Mouse (Mus musculus) hindbrain, embryonic 12.5 days (tissue): ENCODE data around the gene Tcp1. TPM values are rescaled to one million over a fixed set of nuclear protein-coding genes. Genes with fewer than 3 reads are reported as not detected.
"Not testable (repeated sequence)": the region's sequence is repeated elsewhere in the genome, so short reads cannot be mapped to it uniquely, and the experiment has no call there.

ENCODE experiments used
- ATAC-seq: fragments of 200-750 bp; cut with Nextera tagmentation; 2 replicates; pipeline ENCODE4 v1.8.0; 2017; ENCODE audit warnings: moderate TSS enrichment; ENCODE audit not compliant: low FRiP score
- H3K27ac ChIP-seq: fragments of 300-500 bp; sonication (generic); 2 replicates; pipeline ENCODE4 v1.5.1; 2016; ENCODE audit warnings: mild to moderate bottlenecking
- H3K27me3 ChIP-seq: fragments of 300-500 bp; sonication (generic); 2 replicates; pipeline ENCODE4 v1.6.1; 2016; ENCODE audit warnings: mild to moderate bottlenecking
- H3K36me3 ChIP-seq: fragments of 300-500 bp; sonication (generic); 2 replicates; pipeline ENCODE4 v1.6.1; 2016; ENCODE audit warnings: mild to moderate bottlenecking
- H3K4me1 ChIP-seq: fragments of 300-500 bp; sonication (generic); 2 replicates; pipeline ENCODE4 v1.6.1; 2016
- H3K4me2 ChIP-seq: fragments of 300-500 bp; sonication (generic); replicated peaks from 2 replicates; pipeline ENCODE4 v1.6.1; 2016; ENCODE audit warnings: mild to moderate bottlenecking
- H3K4me3 ChIP-seq: fragments of 300-500 bp; sonication (generic); 2 replicates; pipeline ENCODE4 v1.5.1; 2016; ENCODE audit warnings: mild to moderate bottlenecking
- H3K9ac ChIP-seq: fragments of 300-500 bp; sonication (generic); 2 replicates; pipeline ENCODE4 v1.6.1; 2016; ENCODE audit warnings: mild to moderate bottlenecking, moderate library complexity
- H3K9me3 ChIP-seq: fragments of 300-500 bp; sonication (generic); replicated peaks from 2 replicates; pipeline ENCODE4 v1.6.1; 2016; ENCODE audit warnings: mild to moderate bottlenecking
- WGBS: fragments of 180-500 bp; shearing (Covaris S2); methylation state at CpG from one replicate; pipeline ENCODE4 v1.1.7; 2016; 5-methylcytosine and 5-hydroxymethylcytosine counted together
- polyA plus RNA-seq: library from polyadenylated mRNA; unstranded; fragments of >200 nt; fragmentation: Nextera tagmentation; extraction: Ambion mirVana; gene quantifications from 2 replicates; pipeline ENCODE4 v1.2.1, GENCODE M21; 2016

Gene Tcp1
- polyA plus RNA-seq, 1 experiment from 2014 or later: 432 TPM

GRCm38 (mm10) chr17:12897674-12898073 lies 17.8 kb upstream of the Tcp1 start:
- Histone ChIP-seq H3K4me3 (no peak overlapping the region), H3K9ac (no peak overlapping the region), H3K27me3 (no peaks in the 10 kb centered on the region), H3K4me1 (no peaks in the 10 kb centered on the region), H3K36me3 (peaks cover 26% of the 10 kb centered on the region), H3K4me2 (no peak overlapping the region), H3K9me3 (no peaks in the 10 kb centered on the region), H3K27ac (no peak overlapping the region)
- ATAC-seq: no peak
- 87% methylated on average over 5 of the region's 5 CpGs for WGBS

GRCm38 (mm10) chr17:12898607-12899006 lies 16.9 kb upstream of the Tcp1 start:
- not testable (repeated sequence) for H3K27me3 ChIP-seq, H3K4me3 ChIP-seq, H3K9ac ChIP-seq, H3K27ac ChIP-seq, ATAC-seq, H3K4me2 ChIP-seq, H3K9me3 ChIP-seq, H3K4me1 ChIP-seq
- 36% methylated on average over 2 of the region's 2 CpGs for WGBS
- H3K36me3 ChIP-seq: peaks cover 26% of the 10 kb centered on the region

GRCm38 (mm10) chr17:12902291-12902690 lies 13.2 kb upstream of the Tcp1 start:
- ATAC-seq: no peak
- WGBS: 92% methylated on average over 6 of the region's 6 CpGs
- peaks cover 24% of the 10 kb centered on the region for H3K36me3 ChIP-seq

GRCm38 (mm10) chr17:12903372-12904333 lies 11.8 kb upstream of the Tcp1 start:
- WGBS: 41% methylated on average over 11 of the region's 12 CpGs
- peaks cover 24% of the 10 kb centered on the region for H3K36me3 ChIP-seq

More at GRCm38 (mm10) chr17:12902291-12902690, 13.2 kb upstream of the Tcp1 start:
- H3K9me3 ChIP-seq: no peaks in the 10 kb centered on the region
- no peak overlapping the region for H3K4me3 ChIP-seq
- no peak overlapping the region for H3K27ac ChIP-seq
- no peak overlapping the region for H3K9ac ChIP-seq
- no peaks in the 10 kb centered on the region for H3K27me3 ChIP-seq
- H3K4me2 ChIP-seq: no peak overlapping the region
- 0 out of 2 replicates have a peak, but pooled peaks cover 5% of the 10 kb centered on the region for H3K4me1 ChIP-seq

GRCm38 (mm10) chr17:12904349-12904748 lies 11.2 kb upstream of the Tcp1 start:
- no peak for ATAC-seq
- Histone ChIP-seq H3K36me3 (peaks cover 21% of the 10 kb centered on the region), H3K4me3 (no peak overlapping the region), H3K4me2 (no peak overlapping the region), H3K27me3 (no peaks in the 10 kb centered on the region), H3K9ac (no peak overlapping the region), H3K4me1 (0 out of 2 replicates have a peak, but pooled peaks cover 5% of the 10 kb centered on the region), H3K9me3 (no peaks in the 10 kb centered on the region), H3K27ac (no peak overlapping the region)
- WGBS: 79% methylated on average over 1 of the region's 1 CpGs

More at GRCm38 (mm10) chr17:12903372-12904333, 11.8 kb upstream of the Tcp1 start:
- no peak overlapping the region for H3K4me2 ChIP-seq
- no peak overlapping the region for H3K4me3 ChIP-seq
- H3K27ac ChIP-seq: 0 out of 2 replicates have a peak overlapping the region, but pooled peaks have one; percentile 8
- no peaks in the 10 kb centered on the region for H3K9me3 ChIP-seq
- no peaks in the 10 kb centered on the region for H3K27me3 ChIP-seq
- no peak overlapping the region for H3K9ac ChIP-seq
- 0 out of 2 replicates have a peak, but pooled peaks cover 5% of the 10 kb centered on the region for H3K4me1 ChIP-seq
- ATAC-seq: no peak

GRCm38 (mm10) chr17:12905810-12906209 lies 9.7 kb upstream of the Tcp1 start:
- Histone ChIP-seq H3K4me2 (no peak overlapping the region), H3K4me1 (0 out of 2 replicates have a peak, but pooled peaks cover 5% of the 10 kb centered on the region), H3K27me3 (no peaks in the 10 kb centered on the region), H3K4me3 (no peak overlapping the region), H3K9ac (no peak overlapping the region), H3K27ac (no peak overlapping the region), H3K36me3 (peaks cover 23% of the 10 kb centered on the region), H3K9me3 (no peaks in the 10 kb centered on the region)
- ATAC-seq: no peak
- WGBS: 81% methylated on average over 4 of the region's 4 CpGs

GRCm38 (mm10) chr17:12906436-12906835 lies 9.1 kb upstream of the Tcp1 start:
- 91% methylated on average over 9 of the region's 9 CpGs for WGBS
- Histone ChIP-seq H3K27me3 (no peaks in the 10 kb centered on the region), H3K4me3 (no peak overlapping the region), H3K27ac (no peak overlapping the region), H3K4me2 (no peak overlapping the region), H3K4me1 (0 out of 2 replicates have a peak, but pooled peaks cover 5% of the 10 kb centered on the region), H3K9me3 (no peaks in the 10 kb centered on the region), H3K36me3 (peaks cover 24% of the 10 kb centered on the region), H3K9ac (no peak overlapping the region)
- no peak for ATAC-seq

- H3K9ac ChIP-seq: no peak within 1 kb of the TSS
- H3K36me3 ChIP-seq: peaks cover 41% of the 10 kb centered on the region
- no peaks in the 10 kb centered on the region for H3K9me3 ChIP-seq
- H3K27me3 ChIP-seq: no peaks in the 10 kb centered on the region
- H3K4me2 ChIP-seq: no peak within 1 kb of the TSS
- H3K27ac ChIP-seq: no peak within 1 kb of the TSS
- no peak within 1 kb of the TSS for H3K4me3 ChIP-seq
- H3K4me1 ChIP-seq: no peaks in the 10 kb centered on the region
- no peak for ATAC-seq
- WGBS: 77% methylated on average over 35 of the region's 35 CpGs
Observed at GRCm38 (mm10) chr17:12909361-12910280, 5.9 kb upstream of the Tcp1 start, which contains the start of gene Pnldc1. Pnldc1 (minus strand) TSS chr17:12910230.

- no peaks in the 10 kb centered on the region for H3K27me3 ChIP-seq
- 93% methylated on average over 8 of the region's 8 CpGs for whole genome bisulfite sequencing
- no peak overlapping the region for H3K4me2 ChIP-seq
- no peak overlapping the region for H3K27ac ChIP-seq
- no peak overlapping the region for H3K9ac ChIP-seq
- no peaks in the 10 kb centered on the region for H3K9me3 ChIP-seq
- ATAC-seq: no peak
- peaks cover 41% of the 10 kb centered on the region for H3K36me3 ChIP-seq
- no peak overlapping the region for H3K4me3 ChIP-seq
- peaks cover 4% of the 10 kb centered on the region for H3K4me1 ChIP-seq
Observed at GRCm38 (mm10) chr17:12910391-12910790, 5.1 kb upstream of the Tcp1 start.

GRCm38 (mm10) chr17:12915881-12916583 lies 531 bp downstream of the Tcp1 start, which contains the start of gene Mrpl18:
Mrpl18 (minus strand) TSS chr17:12916345.
- Histone ChIP-seq H3K27ac (peak within 1 kb of the TSS; percentile 90), H3K36me3 (peaks cover 51% of the 10 kb centered on the region), H3K27me3 (no peaks in the 10 kb centered on the region), H3K4me3 (peak within 1 kb of the TSS; percentile 79), H3K4me1 (peaks cover 11% of the 10 kb centered on the region), H3K9me3 (no peaks in the 10 kb centered on the region), H3K9ac (peak within 1 kb of the TSS; percentile 96), H3K4me2 (peak within 1 kb of the TSS; percentile 91)
- WGBS: under 1% methylated on average over 56 of the region's 56 CpGs
- ATAC-seq: peak; percentile 100

GRCm38 (mm10) chr17:12916588-12917380 lies 1.3 kb downstream of the Tcp1 start:
- Histone ChIP-seq H3K9ac (peak overlapping the region; percentile 96), H3K4me2 (peak overlapping the region; percentile 91), H3K9me3 (no peaks in the 10 kb centered on the region), H3K27me3 (no peaks in the 10 kb centered on the region), H3K27ac (peak overlapping the region; percentile 90), H3K4me3 (peak overlapping the region; percentile 79), H3K36me3 (peaks cover 51% of the 10 kb centered on the region), H3K4me1 (peaks cover 11% of the 10 kb centered on the region)
- ATAC-seq: peak; percentile 77
- WGBS: 1% methylated on average over 40 of the region's 40 CpGs
